Mouse (Mus musculus): ENCODE results near the gene Cltc. TPM values are rescaled to one million over a fixed set of nuclear protein-coding genes. Genes with fewer than 3 reads are reported as not detected.

Gene Cltc
- polyA plus RNA-seq, 1 experiment from 2014 or later, result 164 TPM

GRCm38 (mm10) chr11:86653446-86653845 is 103.9 kb downstream of the Cltc start:
- Histone ChIP-seq H3K4me3 (no peak overlapping the region), H3K4me2 (no peak overlapping the region), H3K9ac (no peak overlapping the region), H3K27me3 (no peaks in the 10 kb centered on the region), H3K36me3 (no peaks in the 10 kb centered on the region), H3K27ac (replicated peaks) (no peak overlapping the region), H3K9me3 (no peaks in the 10 kb centered on the region), H3K4me1 (replicated peaks) (no peaks in the 10 kb centered on the region)
- ATAC-seq (ENCODE audit: low FRiP score, low read depth), result no peak
- WGBS, result 41% methylated on average over 3 of the region's 3 CpGs

- H3K36me3 ChIP-seq, result no peaks in the 10 kb centered on the region
- H3K9me3 ChIP-seq, result no peaks in the 10 kb centered on the region
- WGBS, result 90% methylated on average over 4 of the region's 4 CpGs
- H3K4me3 ChIP-seq, result no peak overlapping the region
- no peak overlapping the region for H3K9ac ChIP-seq
- H3K4me2 ChIP-seq, result no peak overlapping the region
- H3K27me3 ChIP-seq, result no peaks in the 10 kb centered on the region
- no peak for ATAC-seq (ENCODE audit: low FRiP score, low read depth)
- no peaks in the 10 kb centered on the region for H3K4me1 ChIP-seq (replicated peaks)
- H3K27ac ChIP-seq (replicated peaks), result no peak overlapping the region
These were observed 104.8 kb downstream of the Cltc start for GRCm38 (mm10) chr11:86652578-86652979.

- H3K4me2 ChIP-seq, result no peak overlapping the region
- H3K36me3 ChIP-seq, result no peaks in the 10 kb centered on the region
- H3K27ac ChIP-seq (replicated peaks), result no peak overlapping the region
- H3K4me3 ChIP-seq, result no peak overlapping the region
- H3K4me1 ChIP-seq (replicated peaks), result no peaks in the 10 kb centered on the region
- no peak for ATAC-seq (ENCODE audit: low FRiP score, low read depth)
- H3K27me3 ChIP-seq, result no peaks in the 10 kb centered on the region
- H3K9ac ChIP-seq, result no peak overlapping the region
- 41% methylated on average over 6 of the region's 6 CpGs for WGBS
- no peaks in the 10 kb centered on the region for H3K9me3 ChIP-seq
These were observed 106.7 kb downstream of the Cltc start for GRCm38 (mm10) chr11:86650676-86651075.

DNA sequence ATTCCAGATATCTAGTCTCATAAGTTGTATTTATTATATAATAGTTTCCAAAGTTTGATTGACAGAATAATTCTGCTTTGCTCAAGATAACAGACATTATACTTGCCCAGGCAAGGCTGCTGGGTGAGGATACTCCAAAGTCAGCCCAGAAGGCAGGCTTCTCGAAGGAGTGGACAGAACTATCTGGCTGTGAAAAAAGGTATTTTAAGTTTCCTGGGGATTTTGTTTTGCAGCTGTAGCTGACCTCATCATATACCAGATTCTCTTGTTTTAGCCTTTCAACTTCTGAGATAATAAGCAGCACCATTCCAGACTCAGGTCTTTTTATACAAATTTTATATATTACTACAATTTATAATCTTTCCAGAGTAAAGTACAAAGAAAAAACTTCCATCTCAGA is 107.8 kb downstream of the Cltc start:
- Histone ChIP-seq H3K27ac (replicated peaks) (no peak overlapping the region), H3K9me3 (no peaks in the 10 kb centered on the region), H3K4me3 (no peak overlapping the region), H3K9ac (no peak overlapping the region), H3K36me3 (no peaks in the 10 kb centered on the region), H3K27me3 (no peaks in the 10 kb centered on the region), H3K4me1 (replicated peaks) (no peaks in the 10 kb centered on the region), H3K4me2 (no peak overlapping the region)
- ATAC-seq (ENCODE audit: low FRiP score, low read depth), result no peak
- 81% methylated on average over 1 of the region's 1 CpGs for WGBS

DNA sequence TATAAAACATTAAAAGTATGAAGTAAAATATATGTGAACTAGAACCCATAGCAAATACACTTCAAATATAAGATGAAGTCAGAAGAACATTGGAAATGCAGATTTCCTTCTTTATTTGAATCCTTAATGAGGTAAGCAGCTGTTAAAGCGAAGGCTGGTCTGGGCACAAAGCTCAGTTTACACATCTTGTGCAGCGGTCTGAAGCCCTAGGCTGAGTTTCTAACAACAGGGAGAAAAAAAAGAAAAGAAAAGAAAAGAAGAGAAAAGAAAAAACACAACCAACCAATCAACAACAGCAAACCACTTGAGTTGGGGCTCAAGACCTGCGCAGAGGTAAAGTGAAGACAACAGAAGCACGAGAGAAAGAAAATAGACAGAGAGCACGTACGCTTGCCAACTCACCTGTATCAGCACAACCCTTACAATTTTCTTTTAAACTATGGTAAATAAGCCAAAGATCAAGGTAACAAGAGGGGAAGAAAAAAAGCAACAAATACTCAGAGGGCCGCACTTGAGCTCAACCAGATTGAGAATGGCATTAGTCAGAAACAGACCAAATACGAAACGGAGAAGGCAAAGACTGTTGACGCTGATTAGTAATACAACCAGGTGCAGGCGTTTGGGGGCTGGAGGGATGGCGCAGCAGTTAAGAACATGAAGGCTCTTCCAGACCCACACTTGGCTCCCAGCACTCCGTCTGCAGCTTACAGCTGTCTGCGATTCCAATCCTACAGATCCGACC is 109.5 kb downstream of the Cltc start:
- no peak overlapping the region for H3K27ac ChIP-seq (replicated peaks)
- 83% methylated on average over 15 of the region's 15 CpGs for WGBS
- no peak for ATAC-seq (ENCODE audit: low FRiP score, low read depth)
- H3K4me1 ChIP-seq (replicated peaks), result no peaks in the 10 kb centered on the region
- no peak overlapping the region for H3K4me2 ChIP-seq
- H3K9me3 ChIP-seq, result no peaks in the 10 kb centered on the region
- no peaks in the 10 kb centered on the region for H3K36me3 ChIP-seq
- no peaks in the 10 kb centered on the region for H3K27me3 ChIP-seq
- H3K4me3 ChIP-seq, result no peak overlapping the region
- no peak overlapping the region for H3K9ac ChIP-seq

GRCm38 (mm10) chr11:86646885-86647459 is 110.4 kb downstream of the Cltc start:
- 89% methylated on average over 3 of the region's 3 CpGs for WGBS

DNA sequence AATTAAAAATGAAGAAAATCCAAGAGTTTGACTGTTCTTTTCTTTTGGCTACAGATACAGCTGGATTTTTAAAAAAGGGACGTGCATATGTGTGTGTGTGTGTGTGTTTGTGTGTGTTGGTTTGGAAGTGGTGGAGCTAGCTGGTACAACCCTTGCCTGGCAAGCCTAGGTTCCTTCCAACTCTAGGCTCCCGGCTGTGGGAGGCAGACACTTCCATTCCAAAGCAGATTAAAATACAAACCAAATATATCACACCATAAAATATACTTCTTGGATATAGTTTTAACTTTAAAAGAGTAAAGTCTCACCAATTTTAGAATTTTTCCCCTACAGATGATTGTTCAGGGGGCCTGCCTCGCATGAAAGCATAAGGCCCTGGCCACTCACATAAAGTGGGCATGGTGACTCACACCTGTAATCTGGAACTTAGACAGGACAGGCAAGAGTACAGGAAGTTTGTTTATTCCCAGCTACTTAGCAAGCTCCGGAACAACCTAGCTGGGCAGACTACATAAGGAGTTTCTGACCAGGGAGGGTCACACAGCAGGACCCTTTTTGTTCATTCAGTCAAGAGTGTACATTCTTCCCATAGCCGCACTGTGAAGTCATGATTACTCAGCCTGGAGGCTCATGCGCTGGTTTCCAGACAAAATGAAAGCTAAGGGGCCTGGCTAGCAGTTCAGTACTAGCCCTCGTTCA is 111.1 kb downstream of the Cltc start:
- 0 out of 2 replicates have a peak, but pooled peaks cover 3% of the 10 kb centered on the region for H3K36me3 ChIP-seq
- no peaks in the 10 kb centered on the region for H3K9me3 ChIP-seq
- H3K27ac ChIP-seq (replicated peaks), result no peak overlapping the region; the same call in 1 of the 2 replicates
- no peaks in the 10 kb centered on the region for H3K4me1 ChIP-seq (replicated peaks)
- no peak for ATAC-seq (ENCODE audit: low FRiP score, low read depth)
- no peak overlapping the region for H3K4me3 ChIP-seq
- no peak overlapping the region for H3K9ac ChIP-seq
- H3K4me2 ChIP-seq, result no peak overlapping the region
- WGBS, result 65% methylated on average over 7 of the region's 7 CpGs
- no peaks in the 10 kb centered on the region for H3K27me3 ChIP-seq

More at GRCm38 (mm10) chr11:86646885-86647459, 110.4 kb downstream of the Cltc start:
- Histone ChIP-seq H3K4me2 (no peak overlapping the region), H3K4me3 (no peak overlapping the region), H3K9me3 (no peaks in the 10 kb centered on the region), H3K27ac (replicated peaks) (no peak overlapping the region; the same call in 1 of the 2 replicates), H3K4me1 (replicated peaks) (no peaks in the 10 kb centered on the region), H3K36me3 (0 out of 2 replicates have a peak, but pooled peaks cover under 1% of the 10 kb centered on the region), H3K9ac (no peak overlapping the region), H3K27me3 (no peaks in the 10 kb centered on the region)
- no peak for ATAC-seq (ENCODE audit: low FRiP score, low read depth)

DNA sequence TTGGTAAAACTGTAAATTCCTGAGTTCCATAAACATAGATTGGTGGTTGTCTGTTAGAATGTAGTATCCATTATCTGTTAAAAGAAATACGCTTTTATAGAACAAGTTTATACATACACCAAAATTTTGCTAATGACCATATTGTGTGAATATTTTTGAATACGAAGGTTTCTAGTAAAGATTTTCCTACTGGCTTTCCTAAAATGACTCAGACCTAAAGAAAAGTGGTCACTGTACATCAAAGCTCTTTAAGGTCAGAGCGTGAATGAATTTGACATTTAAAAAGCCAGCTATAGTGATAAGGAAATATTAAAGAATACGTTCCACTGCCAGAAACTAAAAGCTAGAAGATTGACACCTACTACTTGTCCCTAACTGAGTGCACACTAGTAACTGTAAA is 112.8 kb downstream of the Cltc start:
- no peaks in the 10 kb centered on the region for H3K9me3 ChIP-seq
- no peaks in the 10 kb centered on the region for H3K27me3 ChIP-seq
- WGBS, result 96% methylated on average over 4 of the region's 4 CpGs
- no peak overlapping the region for H3K4me3 ChIP-seq
- H3K9ac ChIP-seq, result no peak overlapping the region
- no peak overlapping the region for H3K4me2 ChIP-seq
- H3K36me3 ChIP-seq, result 0 out of 2 replicates have a peak, but pooled peaks cover 3% of the 10 kb centered on the region
- no peak overlapping the region for H3K27ac ChIP-seq (replicated peaks)
- no peak for ATAC-seq (ENCODE audit: low FRiP score, low read depth)
- no peaks in the 10 kb centered on the region for H3K4me1 ChIP-seq (replicated peaks)

Other genes starting within 250 kb of the Cltc start
- 49.5 and 49.8 TPM in 2 replicates for gene Rps6kb1, start 212.8 kb downstream of the Cltc start, polyA plus RNA-seq (2015; fragmentation: Nextera tagmentation; extraction: Ambion mirVana)
- gene Tubd1, start 212.6 kb downstream of the Cltc start, polyA plus RNA-seq (2015; fragmentation: Nextera tagmentation; extraction: Ambion mirVana), result 6.4 and 7.8 TPM in 2 replicates
- gene Vmp1, start 73.7 kb downstream of the Cltc start, polyA plus RNA-seq (2015; fragmentation: Nextera tagmentation; extraction: Ambion mirVana), result 114 and 120 TPM in 2 replicates
- 28.2 and 29.9 TPM in 2 replicates for gene Ptrh2, start 73.6 kb downstream of the Cltc start, polyA plus RNA-seq (2015; fragmentation: Nextera tagmentation; extraction: Ambion mirVana)
- gene Dhx40, start 50.2 kb upstream of the Cltc start, polyA plus RNA-seq (2015; fragmentation: Nextera tagmentation; extraction: Ambion mirVana), result 17.6 and 19.8 TPM in 2 replicates
- 4.2 and 5.1 TPM in 2 replicates for gene Ypel2, start 236.1 kb upstream of the Cltc start, polyA plus RNA-seq (2015; fragmentation: Nextera tagmentation; extraction: Ambion mirVana)

All from hindbrain, embryonic 15.5 days (tissue).